Mouse (Mus musculus) layer of hippocampus, adult 11-12 months (tissue): ENCODE results near the gene Gm10715.
"Not testable (repeated sequence)": the region's sequence is repeated elsewhere in the genome, so short reads cannot be mapped to it uniquely, and the experiment has no call there.

Experiments used
- DNase-seq: peaks from one replicate; pipeline ENCODE4 v3.0.0; 2022; ENCODE audit warnings: low spot score

The Gm10715 gene

DNA sequence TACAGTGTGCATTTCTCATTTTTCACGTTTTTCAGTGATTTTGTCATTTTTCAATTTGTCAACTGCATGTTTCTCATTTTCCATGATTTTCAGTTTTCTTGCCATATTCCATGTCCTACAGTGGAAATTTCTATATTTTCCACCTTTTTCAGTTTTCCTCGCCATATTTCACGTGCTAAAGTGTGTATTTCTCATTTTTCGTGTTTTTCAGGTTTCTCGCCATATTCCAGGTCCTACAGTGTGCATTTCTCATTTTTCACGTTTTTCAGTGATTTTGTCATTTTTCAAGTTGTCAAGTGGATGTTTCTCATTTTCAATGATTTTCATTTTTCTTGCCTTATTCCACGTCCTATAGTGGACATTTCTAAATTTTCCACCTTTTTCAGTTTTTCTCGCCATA, at the start of gene Gm10715:
Gene Gm10715 (plus strand): TSS at position 301 of the 400 bp plus-strand sequence.
- not testable (repeated sequence) for DNase-seq

DNA sequence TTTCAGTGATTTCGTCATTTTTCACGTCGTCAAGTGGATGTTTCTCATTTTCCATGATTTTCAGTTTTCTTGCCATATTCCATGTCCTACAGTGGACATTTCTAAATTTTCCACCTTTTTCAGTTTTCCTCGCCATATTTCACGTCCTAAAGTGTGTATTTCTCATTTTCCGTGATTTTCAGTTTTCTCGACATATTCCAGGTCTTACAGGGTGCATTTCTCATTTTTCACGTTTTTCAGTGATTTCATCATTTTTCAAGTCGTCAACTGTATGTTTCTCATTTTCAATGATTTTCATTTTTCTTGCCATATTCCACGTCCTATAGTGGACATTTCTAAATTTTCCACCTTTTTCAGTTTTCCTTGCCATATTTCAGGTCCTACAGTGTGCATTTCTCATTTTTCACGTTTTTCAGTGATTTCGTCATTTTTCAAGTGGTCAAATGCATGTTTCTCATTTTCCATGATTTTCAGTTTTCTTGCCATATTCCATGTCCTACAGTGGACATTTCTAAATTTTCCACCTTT, 36.2 kb upstream of the Gm10715 start, which contains the start of gene Gm10722:
Gene Gm10722 (plus strand): TSS at position 478 of the 528 bp plus-strand sequence.
- peak; percentile 15 for DNase-seq

DNA sequence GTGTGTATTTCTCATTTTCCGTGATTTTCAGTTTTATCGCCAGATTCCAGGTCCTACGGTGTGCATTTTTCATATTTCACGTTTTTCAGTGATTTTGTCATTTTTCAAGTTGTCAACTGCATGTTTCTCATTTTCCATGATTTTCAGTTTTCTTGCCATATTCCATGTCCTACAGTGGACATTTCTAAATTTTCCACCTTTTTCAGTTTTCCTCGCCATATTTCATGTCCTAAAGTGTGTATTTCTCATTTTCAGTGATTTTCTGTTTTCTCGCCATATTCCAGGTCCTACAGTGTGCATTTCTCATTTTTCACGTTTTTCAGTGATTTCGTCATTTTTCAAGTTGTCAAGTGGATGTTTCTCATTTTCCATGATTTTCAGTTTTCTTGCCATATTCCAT, 35.7 kb upstream of the Gm10715 start:
- peak; percentile 16 for DNase-seq

DNA sequence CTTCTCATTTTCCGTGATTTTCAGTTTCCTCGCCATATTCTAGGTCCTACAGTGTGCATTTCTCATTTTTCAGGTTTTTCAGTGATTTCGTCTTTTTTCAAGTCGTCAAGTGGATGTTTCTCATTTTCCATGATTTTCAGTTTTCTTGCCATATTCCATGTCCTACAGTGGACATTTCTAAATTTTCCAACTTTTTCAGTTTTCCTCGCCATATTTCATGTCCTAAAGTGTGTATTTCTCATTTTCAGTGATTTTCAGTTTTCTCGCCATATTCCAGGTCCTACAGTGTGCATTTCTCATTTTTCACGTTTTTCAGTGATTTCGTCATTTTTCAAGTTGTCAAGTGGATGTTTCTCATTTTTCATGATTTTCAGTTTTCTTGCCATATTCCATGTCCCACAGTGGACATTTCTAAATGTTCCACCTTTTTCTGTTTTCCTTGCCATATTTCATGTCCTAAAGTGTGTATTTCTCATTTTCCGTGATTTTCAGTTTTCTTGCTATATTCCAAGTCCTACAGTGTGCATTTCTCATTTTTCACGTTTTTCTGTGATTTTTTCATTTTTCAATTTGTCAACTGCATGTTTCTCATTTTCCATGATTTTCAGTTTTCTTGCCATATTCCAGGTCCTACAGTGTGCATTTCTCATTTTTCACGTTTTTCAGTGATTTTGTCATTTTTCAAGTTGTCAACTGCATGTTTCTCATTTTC, 34.6 kb upstream of the Gm10715 start:
- peak; percentile 100 for DNase-seq

DNA sequence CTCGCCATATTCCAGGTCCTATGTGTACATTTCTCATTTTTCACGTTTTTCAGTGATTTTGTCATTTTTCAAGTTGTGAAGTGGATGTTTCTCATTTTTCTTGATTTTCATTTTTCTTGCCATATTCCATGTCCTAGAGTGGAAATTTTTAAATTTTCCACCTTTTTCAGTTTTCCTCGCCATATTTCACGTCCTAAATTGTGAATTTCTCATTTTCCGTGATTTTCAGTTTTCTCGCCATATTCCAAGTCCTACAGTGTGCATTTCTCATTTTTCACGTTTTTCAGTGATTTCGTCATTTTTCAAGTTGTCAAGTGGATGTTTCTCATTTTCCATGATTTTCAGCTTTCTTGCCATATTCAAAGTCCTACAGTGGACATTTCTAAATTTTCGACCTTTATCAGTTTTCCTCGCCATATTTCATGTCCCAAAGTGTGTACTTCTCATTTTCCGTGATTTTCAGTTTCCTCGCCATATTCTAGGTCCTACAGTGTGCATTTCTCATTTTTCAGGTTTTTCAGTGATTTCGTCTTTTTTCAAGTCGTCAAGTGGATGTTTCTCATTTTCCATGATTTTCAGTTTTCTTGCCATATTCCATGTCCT, 33.8 kb upstream of the Gm10715 start, which contains the start of gene Gm11168:
Gene Gm11168 (plus strand): TSS at position 553 of the 603 bp plus-strand sequence.
- not testable (repeated sequence) for DNase-seq

DNA sequence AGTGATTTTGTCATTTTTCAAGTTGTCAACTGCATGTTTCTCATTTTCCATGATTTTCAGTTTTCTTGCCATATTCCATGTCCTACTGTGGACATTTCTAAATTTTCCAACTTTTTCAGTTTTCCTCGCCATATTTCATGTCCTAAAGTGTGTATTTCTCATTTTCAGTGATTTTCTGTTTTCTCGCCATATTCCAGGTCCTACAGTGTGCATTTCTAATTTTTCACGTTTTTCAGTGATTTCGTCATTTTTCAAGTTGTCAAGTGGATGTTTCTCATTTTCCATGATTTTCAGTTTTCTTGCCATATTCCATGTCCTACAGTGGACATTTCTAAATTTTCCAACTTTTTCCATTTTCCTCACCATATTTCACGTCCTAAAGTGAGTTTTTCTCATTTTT, 30.5 kb upstream of the Gm10715 start:
- not testable (repeated sequence) for DNase-seq

DNA sequence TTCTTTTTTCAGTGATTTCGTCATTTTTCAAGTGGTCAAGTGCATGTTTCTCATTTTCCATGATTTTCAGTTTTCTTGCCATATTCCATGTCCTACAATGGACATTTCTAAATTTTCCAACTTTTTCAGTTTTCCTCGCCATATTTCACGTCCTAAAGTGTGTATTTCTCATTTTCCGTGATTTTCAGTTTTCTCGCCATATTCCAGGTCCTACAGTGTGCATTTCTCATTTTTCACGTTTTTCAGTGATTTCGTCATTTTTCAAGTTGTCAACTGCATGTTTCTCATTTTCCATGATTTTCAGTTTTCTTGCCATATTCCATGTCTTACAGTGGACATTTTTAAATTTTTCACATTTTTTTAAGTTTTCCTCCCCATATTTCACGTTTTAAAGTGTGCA, 30.0 kb upstream of the Gm10715 start:
- DNase-seq = peak; percentile 99

DNA sequence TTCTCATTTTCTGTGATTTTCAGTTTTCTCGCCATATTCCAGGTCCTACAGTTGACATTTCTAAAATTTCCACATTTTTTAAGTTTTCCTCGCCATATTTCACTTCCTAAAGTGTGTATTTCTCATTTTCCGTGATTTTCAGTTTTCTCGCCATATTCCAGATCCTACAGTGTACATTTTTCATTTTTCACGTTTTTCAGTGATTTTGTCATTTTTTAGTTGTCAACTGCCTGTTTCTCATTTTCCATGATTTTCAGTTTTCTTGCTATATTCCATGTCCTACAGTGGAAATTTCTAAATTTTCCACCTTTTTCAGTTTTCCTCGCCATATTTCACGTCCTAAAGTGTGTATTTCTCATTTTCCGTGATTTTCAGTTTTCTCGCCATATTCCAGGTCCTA, 29.4 kb upstream of the Gm10715 start:
- DNase-seq = not testable (repeated sequence)

DNA sequence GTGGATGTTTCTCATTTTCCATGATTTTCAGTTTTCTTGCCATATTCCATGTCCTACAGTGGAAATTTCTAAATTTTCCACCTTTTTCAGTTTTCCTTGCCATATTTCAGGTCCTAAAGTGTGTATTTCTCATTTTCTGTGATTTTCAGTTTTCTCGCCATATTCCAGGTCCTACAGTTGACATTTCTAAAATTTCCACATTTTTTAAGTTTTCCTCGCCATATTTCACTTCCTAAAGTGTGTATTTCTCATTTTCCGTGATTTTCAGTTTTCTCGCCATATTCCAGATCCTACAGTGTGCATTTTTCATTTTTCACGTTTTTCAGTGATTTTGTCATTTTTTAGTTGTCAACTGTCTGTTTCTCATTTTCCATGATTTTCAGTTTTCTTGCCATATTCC, 27.3 kb upstream of the Gm10715 start:
- DNase-seq = not testable (repeated sequence)

DNA sequence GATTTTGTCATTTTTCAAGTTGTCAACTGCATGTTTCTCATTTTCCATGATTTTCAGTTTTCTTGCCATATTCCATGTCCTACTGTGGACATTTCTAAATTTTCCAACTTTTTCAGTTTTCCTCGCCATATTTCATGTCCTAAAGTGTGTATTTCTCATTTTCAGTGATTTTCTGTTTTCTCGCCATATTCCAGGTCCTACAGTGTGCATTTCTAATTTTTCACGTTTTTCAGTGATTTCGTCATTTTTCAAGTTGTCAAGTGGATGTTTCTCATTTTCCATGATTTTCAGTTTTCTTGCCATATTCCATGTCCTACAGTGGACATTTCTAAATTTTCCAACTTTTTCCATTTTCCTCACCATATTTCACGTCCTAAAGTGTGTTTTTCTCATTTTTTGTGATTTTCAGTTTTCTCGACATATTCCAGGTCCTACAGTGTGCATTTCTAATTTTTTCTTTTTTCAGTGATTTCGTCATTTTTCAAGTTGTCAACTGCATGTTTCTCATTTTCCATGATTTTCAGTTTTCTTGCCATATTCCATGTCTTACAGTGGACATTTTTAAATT, 24.5 kb upstream of the Gm10715 start:
- DNase-seq = not testable (repeated sequence)

DNA sequence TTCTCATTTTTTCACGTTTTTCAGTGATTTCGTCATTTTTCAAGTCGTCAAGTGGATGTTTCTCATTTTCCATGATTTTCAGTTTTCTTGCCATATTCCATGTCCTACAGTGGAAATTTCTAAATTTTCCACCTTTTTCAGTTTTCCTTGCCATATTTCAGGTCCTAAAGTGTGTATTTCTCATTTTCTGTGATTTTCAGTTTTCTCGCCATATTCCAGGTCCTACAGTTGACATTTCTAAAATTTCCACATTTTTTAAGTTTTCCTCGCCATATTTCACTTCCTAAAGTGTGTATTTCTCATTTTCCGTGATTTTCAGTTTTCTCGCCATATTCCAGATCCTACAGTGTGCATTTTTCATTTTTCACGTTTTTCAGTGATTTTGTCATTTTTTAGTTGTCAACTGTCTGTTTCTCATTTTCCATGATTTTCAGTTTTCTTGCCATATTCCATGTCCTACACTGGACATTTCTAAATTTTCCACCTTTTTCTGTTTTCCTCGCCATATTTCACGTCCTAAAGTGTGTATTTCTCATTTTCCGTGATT, 23.9 kb upstream of the Gm10715 start, which contains the start of gene Gm10721:
Gene Gm10721 (plus strand): TSS at position 408 of the 547 bp plus-strand sequence.
- DNase-seq = not testable (repeated sequence)

DNA sequence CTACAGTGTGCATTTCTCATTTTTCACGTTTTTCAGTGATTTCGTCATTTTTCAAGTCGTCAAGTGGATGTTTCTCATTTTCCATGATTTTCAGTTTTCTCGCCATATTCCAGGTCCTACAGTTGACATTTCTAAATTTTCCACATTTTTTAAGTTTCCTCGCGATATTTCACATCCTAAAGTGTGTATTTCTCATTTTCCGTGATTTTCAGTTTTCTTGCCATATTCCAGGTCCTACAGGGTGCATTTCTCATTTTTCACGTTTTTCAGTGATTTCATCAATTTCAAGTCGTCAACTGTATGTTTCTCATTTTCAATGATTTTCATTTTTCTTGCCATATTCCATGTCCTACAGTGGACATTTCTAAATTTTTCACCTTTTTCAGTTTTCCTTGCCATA, 21.3 kb upstream of the Gm10715 start, which contains the start of gene Gm10720:
Gene Gm10720 (plus strand): TSS at position 301 of the 400 bp plus-strand sequence.
- DNase-seq = not testable (repeated sequence)

DNA sequence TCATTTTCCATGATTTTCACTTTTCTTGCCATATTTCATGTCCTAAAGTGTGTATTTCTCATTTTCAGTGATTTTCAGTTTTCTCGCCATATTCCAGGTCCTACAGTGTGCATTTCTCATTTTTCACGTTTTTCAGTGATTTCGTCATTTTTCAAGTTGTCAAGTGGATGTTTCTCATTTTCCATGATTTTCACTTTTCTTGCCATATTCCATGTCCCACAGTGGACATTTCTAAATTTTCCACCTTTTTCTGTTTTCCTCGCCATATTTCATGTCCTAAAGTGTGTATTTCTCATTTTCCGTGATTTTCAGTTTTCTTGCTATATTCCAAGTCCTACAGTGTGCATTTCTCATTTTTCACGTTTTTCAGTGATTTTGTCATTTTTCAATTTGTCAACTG, 20.8 kb upstream of the Gm10715 start:
- not testable (repeated sequence) for DNase-seq

DNA sequence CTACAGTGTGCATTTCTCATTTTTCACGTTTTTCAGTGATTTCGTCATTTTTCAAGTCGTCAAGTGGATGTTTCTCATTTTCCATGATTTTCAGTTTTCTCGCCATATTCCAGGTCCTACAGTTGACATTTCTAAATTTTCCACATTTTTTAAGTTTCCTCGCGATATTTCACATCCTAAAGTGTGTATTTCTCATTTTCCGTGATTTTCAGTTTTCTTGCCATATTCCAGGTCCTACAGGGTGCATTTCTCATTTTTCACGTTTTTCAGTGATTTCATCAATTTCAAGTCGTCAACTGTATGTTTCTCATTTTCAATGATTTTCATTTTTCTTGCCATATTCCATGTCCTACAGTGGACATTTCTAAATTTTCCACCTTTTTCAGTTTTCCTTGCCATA, 19.6 kb upstream of the Gm10715 start, which contains the start of gene Gm10719:
Gene Gm10719 (plus strand): TSS at position 301 of the 400 bp plus-strand sequence.
- DNase-seq = not testable (repeated sequence)

DNA sequence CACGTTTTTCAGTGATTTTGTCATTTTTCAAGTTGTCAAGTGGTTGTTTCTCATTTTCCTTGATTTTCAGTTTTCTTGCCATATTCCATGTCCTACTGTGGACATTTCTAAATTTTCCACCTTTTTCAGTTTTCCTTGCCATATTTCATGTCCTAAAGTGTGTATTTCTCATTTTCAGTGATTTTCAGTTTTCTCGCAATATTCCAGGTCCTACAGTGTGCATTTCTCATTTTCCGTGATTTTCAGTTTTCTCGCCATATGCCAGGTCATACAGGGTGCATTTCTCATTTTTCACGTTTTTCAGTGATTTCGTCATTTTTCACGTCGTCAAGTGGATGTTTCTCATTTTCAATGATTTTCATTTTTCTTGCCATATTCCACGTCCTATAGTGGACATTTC, 17.7 kb upstream of the Gm10715 start:
- peak; percentile 55 for DNase-seq

DNA sequence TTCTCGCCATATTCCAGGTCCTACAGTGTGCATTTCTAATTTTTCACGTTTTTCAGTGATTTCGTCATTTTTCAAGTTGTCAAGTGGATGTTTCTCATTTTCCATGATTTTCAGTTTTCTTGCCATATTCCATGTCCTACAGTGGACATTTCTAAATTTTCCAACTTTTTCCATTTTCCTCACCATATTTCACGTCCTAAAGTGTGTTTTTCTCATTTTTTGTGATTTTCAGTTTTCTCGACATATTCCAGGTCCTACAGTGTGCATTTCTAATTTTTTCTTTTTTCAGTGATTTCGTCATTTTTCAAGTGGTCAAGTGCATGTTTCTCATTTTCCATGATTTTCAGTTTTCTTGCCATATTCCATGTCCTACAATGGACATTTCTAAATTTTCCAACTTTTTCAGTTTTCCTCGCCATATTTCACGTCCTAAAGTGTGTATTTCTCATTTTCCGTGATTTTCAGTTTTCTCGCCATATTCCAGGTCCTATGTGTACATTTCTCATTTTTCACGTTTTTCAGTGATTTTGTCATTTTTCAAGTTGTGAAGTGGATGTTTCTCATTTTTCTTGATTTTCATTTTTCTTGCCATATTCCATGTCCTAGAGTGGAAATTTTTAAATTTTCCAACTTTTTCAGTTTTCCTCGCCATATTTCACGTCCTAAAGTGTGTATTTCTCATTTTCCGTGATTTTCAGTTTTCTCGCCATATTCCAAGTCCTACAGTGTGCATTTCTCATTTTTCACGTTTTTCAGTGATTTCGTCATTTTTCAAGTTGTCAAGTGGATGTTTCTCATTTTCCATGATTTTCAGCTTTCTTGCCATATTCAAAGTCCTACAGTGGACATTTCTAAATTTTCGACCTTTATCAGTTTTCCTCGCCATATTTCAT, 16.6 kb upstream of the Gm10715 start:
- peak; percentile 64 for DNase-seq

DNA sequence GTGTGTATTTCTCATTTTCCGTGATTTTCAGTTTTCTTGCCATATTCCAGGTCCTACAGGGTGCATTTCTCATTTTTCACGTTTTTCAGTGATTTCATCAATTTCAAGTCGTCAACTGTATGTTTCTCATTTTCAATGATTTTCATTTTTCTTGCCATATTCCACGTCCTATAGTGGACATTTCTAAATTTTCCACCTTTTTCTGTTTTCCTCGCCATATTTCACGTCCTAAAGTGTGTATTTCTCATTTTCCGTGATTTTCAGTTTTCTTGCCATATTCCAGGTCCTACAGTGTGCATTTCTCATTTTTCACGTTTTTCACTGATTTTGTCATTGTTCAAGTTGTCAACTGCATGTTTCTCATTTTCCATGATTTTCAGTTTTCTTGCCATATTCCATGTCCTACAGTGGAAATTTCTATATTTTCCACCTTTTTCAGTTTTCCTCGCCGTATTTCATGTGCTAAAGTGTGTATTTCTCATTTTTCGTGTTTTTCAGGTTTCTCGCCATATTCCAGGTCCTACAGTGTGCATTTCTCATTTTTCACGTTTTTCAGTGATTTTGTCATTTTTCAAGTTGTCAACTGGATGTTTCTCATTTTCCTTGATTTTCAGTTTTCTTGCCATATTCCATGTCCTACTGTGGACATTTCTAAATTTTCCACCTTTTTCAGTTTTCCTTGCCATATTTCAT, 14.2 kb upstream of the Gm10715 start:
- peak; percentile 84 for DNase-seq

DNA sequence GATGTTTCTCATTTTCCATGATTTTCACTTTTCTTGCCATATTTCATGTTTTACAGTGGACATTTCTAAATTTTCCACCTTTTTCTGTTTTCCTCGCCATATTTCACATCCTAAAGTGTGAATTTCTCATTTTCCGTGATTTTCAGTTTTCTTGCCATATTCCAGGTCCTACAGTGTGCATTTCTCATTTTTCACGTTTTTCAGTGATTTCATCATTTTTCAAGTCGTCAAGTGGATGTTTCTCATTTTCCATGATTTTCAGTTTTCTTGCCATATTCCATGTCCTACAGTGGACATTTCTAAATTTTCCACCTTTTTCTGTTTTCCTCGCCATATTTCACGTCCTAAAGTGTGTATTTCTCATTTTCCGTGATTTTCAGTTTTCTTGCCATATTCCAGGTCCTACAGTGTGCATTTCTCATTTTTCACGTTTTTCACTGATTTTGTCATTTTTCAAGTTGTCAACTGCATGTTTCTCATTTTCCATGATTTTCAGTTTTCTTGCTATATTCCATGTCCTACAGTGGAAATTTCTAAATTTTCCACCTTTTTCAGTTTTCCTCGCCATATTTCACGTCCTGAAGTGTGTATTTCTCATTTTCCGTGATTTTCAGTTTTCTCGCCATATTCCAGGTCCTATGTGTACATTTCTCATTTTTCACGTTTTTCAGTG, 13.2 kb upstream of the Gm10715 start, which contains the start of gene Gm10718:
Gene Gm10718 (plus strand): TSS at position 236 of the 673 bp plus-strand sequence.
- peak; percentile 56 for DNase-seq

DNA sequence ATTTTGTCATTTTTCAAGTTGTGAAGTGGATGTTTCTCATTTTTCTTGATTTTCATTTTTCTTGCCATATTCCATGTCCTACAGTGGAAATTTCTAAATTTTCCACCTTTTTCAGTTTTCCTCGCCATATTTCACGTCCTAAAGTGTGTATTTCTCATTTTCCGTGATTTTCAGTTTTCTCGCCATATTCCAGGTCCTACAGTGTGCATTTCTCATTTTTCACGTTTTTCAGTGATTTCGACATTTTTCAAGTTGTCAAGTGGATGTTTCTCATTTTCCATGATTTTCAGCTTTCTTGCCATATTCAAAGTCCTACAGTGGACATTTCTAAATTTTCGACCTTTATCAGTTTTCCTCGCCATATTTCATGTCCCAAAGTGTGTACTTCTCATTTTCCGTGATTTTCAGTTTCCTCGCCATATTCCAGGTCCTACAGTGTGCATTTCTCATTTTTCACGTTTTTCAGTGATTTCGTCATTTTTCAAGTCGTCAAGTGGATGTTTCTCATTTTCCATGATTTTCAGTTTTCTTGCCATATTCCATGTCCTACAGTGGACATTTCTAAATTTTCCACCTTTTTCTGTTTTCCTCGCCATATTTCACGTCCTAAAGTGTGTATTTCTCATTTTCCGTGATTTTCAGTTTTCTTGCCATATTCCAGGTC, 12.6 kb upstream of the Gm10715 start:
- peak; percentile 99 for DNase-seq
